Mouse (Mus musculus) midbrain, embryonic 12.5 days (tissue): ENCODE measurements around the gene Xpo5. TPM values are rescaled to one million over a fixed set of nuclear protein-coding genes. Genes with fewer than 3 reads are reported as not detected.
A peak's percentile ranks its signal among the peaks of the same experiment; 100 is the strongest.

Experiments used
- ATAC-seq: fragments of 200-750 bp; cut with Nextera tagmentation; 2 replicates; pipeline ENCODE4 v1.8.0; 2017; ENCODE audit warnings: low read depth, moderate TSS enrichment, moderate library complexity; ENCODE audit not compliant: low FRiP score
- H3K27ac ChIP-seq: fragments of 300-500 bp; sonication (generic); replicated peaks from 2 replicates; pipeline ENCODE4 v1.5.1; 2016; ENCODE audit warnings: mild to moderate bottlenecking
- H3K27me3 ChIP-seq: fragments of 300-500 bp; sonication (generic); 2 replicates; pipeline ENCODE4 v1.6.1; 2016; ENCODE audit warnings: mild to moderate bottlenecking
- H3K36me3 ChIP-seq: fragments of 300-500 bp; sonication (generic); 2 replicates; pipeline ENCODE4 v1.6.1; 2016
- H3K4me1 ChIP-seq: fragments of 300-500 bp; sonication (generic); 2 replicates; pipeline ENCODE4 v1.6.1; 2016
- H3K4me2 ChIP-seq: fragments of 300-500 bp; sonication (generic); replicated peaks from 2 replicates; pipeline ENCODE4 v1.6.1; 2016; ENCODE audit warnings: mild to moderate bottlenecking, moderate library complexity
- H3K4me3 ChIP-seq: fragments of 300-500 bp; sonication (generic); 2 replicates; pipeline ENCODE4 v1.5.1; 2016; ENCODE audit warnings: mild to moderate bottlenecking
- H3K9ac ChIP-seq: fragments of 300-500 bp; sonication (generic); replicated peaks from 2 replicates; pipeline ENCODE4 v1.6.1; 2016; ENCODE audit warnings: mild to moderate bottlenecking, moderate library complexity
- H3K9me3 ChIP-seq: fragments of 300-500 bp; sonication (generic); 2 replicates; pipeline ENCODE4 v1.6.1; 2016; ENCODE audit warnings: mild to moderate bottlenecking
- WGBS: fragments of 180-500 bp; shearing (Covaris S2); methylation state at CpG from one replicate; pipeline ENCODE4 v1.1.7; 2016; 5-methylcytosine and 5-hydroxymethylcytosine counted together
- microRNA counts: library from miRNA; unstranded; fragments of <30 nt; microRNA quantifications from one replicate; lab custom pipeline; 2017
- microRNA-seq: library from miRNA; unstranded; fragments of <30 nt; microRNA quantifications from one replicate; pipeline ENCODE4, GENCODE M21; 2017
- polyA plus RNA-seq: library from polyadenylated mRNA; unstranded; fragments of >200 nt; fragmentation: Nextera tagmentation; extraction: Ambion mirVana; gene quantifications from 2 replicates; pipeline ENCODE4 v1.2.1, GENCODE M21; 2016

Xpo5 gene
- polyA plus RNA-seq, 1 experiment from 2014 or later = 63.2 TPM

GRCm38 (mm10) chr17:46278011-46278765 lies 75.6 kb downstream of the Xpo5 start:
- Histone ChIP-seq H3K27me3 (no peaks in the 10 kb centered on the region), H3K4me2 (no peak overlapping the region), H3K36me3 (peaks cover 42% of the 10 kb centered on the region), H3K9ac (no peak overlapping the region), H3K4me3 (no peak overlapping the region), H3K27ac (no peak overlapping the region), H3K4me1 (peaks cover 16% of the 10 kb centered on the region), H3K9me3 (no peaks in the 10 kb centered on the region)
- WGBS = 90% methylated on average over 12 of the region's 12 CpGs
- no peak for ATAC-seq

GRCm38 (mm10) chr17:46282483-46283123 lies 80.0 kb downstream of the Xpo5 start, which contains the start of gene Tjap1:
Gene Tjap1, minus strand, starts transcription at chr17:46283026.
- H3K9ac ChIP-seq = peak within 1 kb of the TSS; percentile 74
- H3K27me3 ChIP-seq = no peaks in the 10 kb centered on the region
- H3K36me3 ChIP-seq = peaks cover 28% of the 10 kb centered on the region
- H3K4me3 ChIP-seq = peak within 1 kb of the TSS; percentile 71
- 1% methylated on average over 37 of the region's 37 CpGs for WGBS
- ATAC-seq = peak; percentile 98
- no peaks in the 10 kb centered on the region for H3K9me3 ChIP-seq
- H3K4me1 ChIP-seq = peaks cover 20% of the 10 kb centered on the region
- H3K4me2 ChIP-seq = peak within 1 kb of the TSS; percentile 95
- peak within 1 kb of the TSS; percentile 58 for H3K27ac ChIP-seq

GRCm38 (mm10) chr17:46283140-46283539 lies 80.6 kb downstream of the Xpo5 start:
- peaks cover 25% of the 10 kb centered on the region for H3K36me3 ChIP-seq
- no peaks in the 10 kb centered on the region for H3K9me3 ChIP-seq
- peak overlapping the region; percentile 95 for H3K4me2 ChIP-seq
- peak overlapping the region; percentile 71 for H3K4me3 ChIP-seq
- peaks cover 22% of the 10 kb centered on the region for H3K4me1 ChIP-seq
- H3K27ac ChIP-seq = peak overlapping the region; percentile 58; the same call in 1 of the 2 replicates
- no peaks in the 10 kb centered on the region for H3K27me3 ChIP-seq
- peak overlapping the region; percentile 74 for H3K9ac ChIP-seq
- peak; percentile 55 for ATAC-seq
- WGBS = 22% methylated on average over 9 of the region's 9 CpGs

GRCm38 (mm10) chr17:46283911-46284310 lies 81.3 kb downstream of the Xpo5 start:
- no peak overlapping the region for H3K27ac ChIP-seq
- no peaks in the 10 kb centered on the region for H3K9me3 ChIP-seq
- H3K27me3 ChIP-seq = no peaks in the 10 kb centered on the region
- WGBS = 91% methylated on average over 8 of the region's 8 CpGs
- H3K9ac ChIP-seq = no peak overlapping the region
- H3K4me2 ChIP-seq = no peak overlapping the region
- ATAC-seq = no peak
- no peak overlapping the region for H3K4me3 ChIP-seq
- H3K4me1 ChIP-seq = peaks cover 22% of the 10 kb centered on the region
- peaks cover 17% of the 10 kb centered on the region for H3K36me3 ChIP-seq

GRCm38 (mm10) chr17:46284653-46285052 lies 82.1 kb downstream of the Xpo5 start:
- H3K4me1 ChIP-seq = peaks cover 22% of the 10 kb centered on the region
- 53% methylated on average over 7 of the region's 7 CpGs for WGBS
- no peaks in the 10 kb centered on the region for H3K27me3 ChIP-seq
- H3K4me2 ChIP-seq = no peak overlapping the region
- no peak overlapping the region for H3K27ac ChIP-seq
- H3K4me3 ChIP-seq = no peak overlapping the region
- H3K36me3 ChIP-seq = peaks cover 11% of the 10 kb centered on the region
- H3K9me3 ChIP-seq = no peaks in the 10 kb centered on the region
- no peak overlapping the region for H3K9ac ChIP-seq
- no peak for ATAC-seq

GRCm38 (mm10) chr17:46285407-46285806 lies 82.8 kb downstream of the Xpo5 start:
- peaks cover 4% of the 10 kb centered on the region; the same call in 1 of the 2 replicates for H3K36me3 ChIP-seq
- H3K9me3 ChIP-seq = no peaks in the 10 kb centered on the region
- H3K27ac ChIP-seq = no peak overlapping the region
- no peak for ATAC-seq
- no peak overlapping the region for H3K9ac ChIP-seq
- H3K27me3 ChIP-seq = no peaks in the 10 kb centered on the region
- peaks cover 22% of the 10 kb centered on the region for H3K4me1 ChIP-seq
- no peak overlapping the region for H3K4me2 ChIP-seq
- no peak overlapping the region for H3K4me3 ChIP-seq
- 79% methylated on average over 6 of the region's 6 CpGs for WGBS

GRCm38 (mm10) chr17:46287678-46288095 lies 85.1 kb downstream of the Xpo5 start:
- no peak overlapping the region for H3K4me3 ChIP-seq
- 0 out of 2 replicates have a peak, but pooled peaks cover 4% of the 10 kb centered on the region for H3K27me3 ChIP-seq
- no peak overlapping the region for H3K27ac ChIP-seq
- no peak overlapping the region for H3K9ac ChIP-seq
- WGBS = 79% methylated on average over 11 of the region's 11 CpGs
- H3K4me2 ChIP-seq = no peak overlapping the region
- H3K9me3 ChIP-seq = no peaks in the 10 kb centered on the region
- peaks cover 8% of the 10 kb centered on the region for H3K4me1 ChIP-seq
- H3K36me3 ChIP-seq = no peaks in the 10 kb centered on the region
- no peak for ATAC-seq

MicroRNAs within 50 kb of the gene (microRNA counts, 519-probe panel; counts per million panel counts)
- microRNA mmu-miR-693-3p (lab: Ali Mortazavi, UCI) (not detected), microRNA mmu-miR-693-5p (lab: Ali Mortazavi, UCI) (not detected)

Small RNAs within 50 kb of the gene (microRNA-seq; reads per million reads assigned to microRNA genes)
- 0.70 reads per million for gene Mir693

Other genes starting within 250 kb of the Xpo5 start
- gene Vegfa, start 170.4 kb upstream of the Xpo5 start, polyA plus RNA-seq = 3.4 and 4.0 TPM in 2 replicates
- 123 and 124 TPM in 2 replicates for gene Mrps18a, start 91.8 kb upstream of the Xpo5 start, polyA plus RNA-seq
- gene Rsph9, start 58.6 kb upstream of the Xpo5 start, polyA plus RNA-seq = 15.3 and 17.0 TPM in 2 replicates
- gene Mad2l1bp, start 49.2 kb upstream of the Xpo5 start, polyA plus RNA-seq = 29.3 and 30.4 TPM in 2 replicates
- gene Gtpbp2, start 41.8 kb upstream of the Xpo5 start, polyA plus RNA-seq = 38.6 and 42.9 TPM in 2 replicates
- gene Polh, start 137 bp upstream of the Xpo5 start, polyA plus RNA-seq = 12.4 and 13.2 TPM in 2 replicates
- 88.5 and 96.6 TPM in 2 replicates for gene Polr1c, start 45.3 kb downstream of the Xpo5 start, polyA plus RNA-seq
- 65.8 and 70.3 TPM in 2 replicates for gene Yipf3, start 45.3 kb downstream of the Xpo5 start, polyA plus RNA-seq
- gene Lrrc73, start 50.7 kb downstream of the Xpo5 start, polyA plus RNA-seq = 3.3 and 4.2 TPM in 2 replicates
- 58.0 and 58.8 TPM in 2 replicates for gene Tjap1, start 80.2 kb downstream of the Xpo5 start, polyA plus RNA-seq
- gene Dlk2, start 94.6 kb downstream of the Xpo5 start, polyA plus RNA-seq = 1.9 and 3.3 TPM in 2 replicates
- 10.4 and 11.1 TPM in 2 replicates for gene Abcc10, start 125.6 kb downstream of the Xpo5 start, polyA plus RNA-seq
- 17.8 and 22.9 TPM in 2 replicates for gene Zfp318, start 180.9 kb downstream of the Xpo5 start, polyA plus RNA-seq
- 1.4 and 1.6 TPM in 2 replicates for gene Crip3, start 226.1 kb downstream of the Xpo5 start, polyA plus RNA-seq
- not detected in 2 replicates for gene Slc22a7, start 235.7 kb downstream of the Xpo5 start, polyA plus RNA-seq